Mouse (Mus musculus) forebrain, embryonic 12.5 days (tissue): ENCODE results near the gene Gm11084. TPM values are rescaled to one million over a fixed set of nuclear protein-coding genes. Genes with fewer than 3 reads are reported as not detected.
"Not testable (repeated sequence)": the region's sequence is repeated elsewhere in the genome, so short reads cannot be mapped to it uniquely, and the experiment has no call there.

Source experiments
- ATAC-seq: fragments of 200-750 bp; cut with Nextera tagmentation; 2 replicates; pipeline ENCODE4 v1.8.0; 2017; ENCODE audit warnings: moderate TSS enrichment; ENCODE audit not compliant: low FRiP score
- H3K27ac ChIP-seq: fragments of 300-500 bp; sonication (generic); 2 replicates; pipeline ENCODE4 v1.5.1; 2016; ENCODE audit warnings: mild to moderate bottlenecking
- H3K27me3 ChIP-seq: fragments of 300-500 bp; sonication (generic); 2 replicates; pipeline ENCODE4 v1.6.1; 2016; ENCODE audit warnings: mild to moderate bottlenecking
- H3K36me3 ChIP-seq: fragments of 300-500 bp; sonication (generic); replicated peaks from 2 replicates; pipeline ENCODE4 v1.6.1; 2016; ENCODE audit warnings: mild to moderate bottlenecking
- H3K4me1 ChIP-seq: fragments of 300-500 bp; sonication (generic); 2 replicates; pipeline ENCODE4 v1.6.1; 2016
- H3K4me2 ChIP-seq: fragments of 300-500 bp; sonication (generic); 2 replicates; pipeline ENCODE4 v1.6.1; 2016; ENCODE audit warnings: mild to moderate bottlenecking, moderate library complexity
- H3K4me3 ChIP-seq: fragments of 300-500 bp; sonication (generic); replicated peaks from 2 replicates; pipeline ENCODE4 v1.5.1; 2016; ENCODE audit warnings: mild to moderate bottlenecking
- H3K9ac ChIP-seq: fragments of 300-500 bp; sonication (generic); 2 replicates; pipeline ENCODE4 v1.6.1; 2016; ENCODE audit warnings: mild to moderate bottlenecking
- H3K9me3 ChIP-seq: fragments of 300-500 bp; sonication (generic); 2 replicates; pipeline ENCODE4 v1.6.1; 2016
- WGBS: fragments of 180-500 bp; shearing (Covaris S2); methylation state at CpG from one replicate; pipeline ENCODE4 v1.1.7; 2016; 5-methylcytosine and 5-hydroxymethylcytosine counted together
- polyA plus RNA-seq: library from polyadenylated mRNA; unstranded; fragments of >200 nt; fragmentation: Nextera tagmentation; extraction: Ambion mirVana; gene quantifications from 2 replicates; pipeline ENCODE4 v1.2.1, GENCODE M21; 2016

The Gm11084 gene
- polyA plus RNA-seq, 1 experiment from 2014 or later: not detected

DNA sequence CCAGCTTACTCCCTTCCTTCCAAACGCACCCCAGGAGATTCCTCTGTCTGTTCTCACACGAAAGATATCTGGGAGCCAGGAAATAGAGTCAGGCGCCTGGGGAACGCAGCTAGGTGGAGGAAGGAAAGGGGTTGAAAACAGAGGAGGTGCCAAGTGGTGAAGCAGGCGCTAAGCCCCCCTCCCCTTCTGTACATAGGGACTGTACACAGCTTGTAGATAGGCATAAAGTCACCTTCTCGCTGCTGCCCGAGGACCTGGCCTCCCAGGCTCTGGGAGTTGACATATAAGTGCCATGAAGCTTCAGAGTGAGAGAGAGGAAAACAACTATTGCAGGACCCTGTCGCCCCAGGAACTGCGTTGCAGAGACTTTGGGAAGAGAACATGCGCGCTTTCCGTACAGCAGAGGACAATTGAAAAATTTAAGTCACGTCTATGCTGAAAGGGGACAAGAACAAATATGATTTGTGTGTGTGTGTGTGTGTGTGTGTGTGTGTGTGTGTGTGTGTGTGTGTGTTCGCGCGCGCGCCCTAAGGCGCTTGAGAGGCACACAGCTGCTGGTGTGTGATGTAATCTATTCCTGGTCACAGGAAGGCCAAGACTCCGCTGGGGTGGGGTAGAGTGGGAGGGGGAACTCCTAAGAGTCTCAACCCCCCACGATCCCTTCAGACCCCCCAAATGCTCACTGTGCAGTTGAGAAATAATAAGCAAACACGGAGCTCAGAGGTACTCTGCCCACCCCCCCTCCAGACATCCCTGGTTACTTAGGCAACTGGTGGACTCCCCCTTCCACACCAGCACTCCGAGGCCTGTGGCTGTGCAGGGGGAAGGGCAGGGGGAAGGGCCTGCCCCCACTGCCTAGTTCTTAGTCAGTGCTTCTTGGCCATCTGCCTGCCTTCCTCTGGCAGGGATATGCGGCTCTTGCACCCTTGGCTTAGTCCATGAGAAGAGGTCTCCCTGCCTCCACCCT, 17.5 kb upstream of the Gm11084 start:
- 47% methylated on average over 24 of the region's 24 CpGs for WGBS
- Histone ChIP-seq H3K9ac (no peak overlapping the region), H3K27me3 (no peaks in the 10 kb centered on the region), H3K27ac (peak overlapping the region; percentile 68), H3K4me2 (peak overlapping the region; percentile 32), H3K4me1 (peaks cover 24% of the 10 kb centered on the region), H3K9me3 (no peaks in the 10 kb centered on the region), H3K36me3 (no peaks in the 10 kb centered on the region), H3K4me3 (no peak overlapping the region)
- peak; percentile 65; the same call in 1 of the 2 replicates for ATAC-seq

DNA sequence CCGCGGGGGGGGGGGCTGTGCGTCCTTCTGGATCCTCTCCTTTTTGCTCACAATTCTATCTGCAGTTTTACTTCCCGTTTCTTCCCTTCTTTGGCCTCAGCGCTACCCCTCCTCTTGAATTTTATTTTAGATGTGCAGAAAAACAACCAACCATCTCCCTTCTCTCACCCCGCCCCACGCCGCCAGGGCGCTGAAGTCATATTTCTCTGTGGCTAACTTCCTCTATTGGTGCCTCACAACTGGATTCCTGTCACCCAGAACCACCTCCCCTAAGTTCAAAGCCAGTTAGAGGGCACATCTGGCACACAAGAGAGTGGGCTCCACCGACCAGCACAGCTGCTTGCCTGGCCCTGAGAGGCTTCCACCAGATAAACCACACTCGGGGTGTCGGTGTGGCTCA, 16.5 kb upstream of the Gm11084 start:
- Histone ChIP-seq H3K9ac (no peak overlapping the region), H3K4me3 (no peak overlapping the region), H3K36me3 (no peaks in the 10 kb centered on the region), H3K9me3 (no peaks in the 10 kb centered on the region), H3K4me1 (peaks cover 24% of the 10 kb centered on the region), H3K27me3 (no peaks in the 10 kb centered on the region), H3K4me2 (no peak overlapping the region), H3K27ac (no peak overlapping the region)
- WGBS: 58% methylated on average over 12 of the region's 12 CpGs
- no peak for ATAC-seq

DNA sequence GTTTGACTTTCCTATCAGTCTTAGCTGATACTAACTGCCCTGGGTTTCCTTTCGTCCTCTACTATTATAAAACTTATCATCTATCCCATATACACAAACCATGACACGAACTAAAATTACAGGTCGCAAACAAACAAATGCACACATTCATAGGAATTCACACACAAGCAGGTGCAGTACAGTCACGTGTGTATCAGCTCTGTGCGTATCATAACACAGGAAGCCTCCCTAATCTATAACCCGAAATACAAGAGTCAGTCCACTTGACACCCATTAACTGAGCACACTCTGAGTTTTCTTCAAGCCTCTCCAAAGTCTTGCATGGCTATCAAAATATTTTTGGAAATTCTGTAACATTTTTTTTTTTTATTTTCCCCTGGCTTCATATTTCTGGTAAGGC, 15.9 kb upstream of the Gm11084 start:
- ATAC-seq: no peak
- H3K36me3 ChIP-seq: no peaks in the 10 kb centered on the region
- H3K4me1 ChIP-seq: peaks cover 24% of the 10 kb centered on the region
- H3K27me3 ChIP-seq: no peaks in the 10 kb centered on the region
- no peak overlapping the region for H3K4me2 ChIP-seq
- no peak overlapping the region for H3K9ac ChIP-seq
- 93% methylated on average over 6 of the region's 6 CpGs for WGBS
- no peaks in the 10 kb centered on the region for H3K9me3 ChIP-seq
- no peak overlapping the region for H3K4me3 ChIP-seq
- H3K27ac ChIP-seq: no peak overlapping the region

DNA sequence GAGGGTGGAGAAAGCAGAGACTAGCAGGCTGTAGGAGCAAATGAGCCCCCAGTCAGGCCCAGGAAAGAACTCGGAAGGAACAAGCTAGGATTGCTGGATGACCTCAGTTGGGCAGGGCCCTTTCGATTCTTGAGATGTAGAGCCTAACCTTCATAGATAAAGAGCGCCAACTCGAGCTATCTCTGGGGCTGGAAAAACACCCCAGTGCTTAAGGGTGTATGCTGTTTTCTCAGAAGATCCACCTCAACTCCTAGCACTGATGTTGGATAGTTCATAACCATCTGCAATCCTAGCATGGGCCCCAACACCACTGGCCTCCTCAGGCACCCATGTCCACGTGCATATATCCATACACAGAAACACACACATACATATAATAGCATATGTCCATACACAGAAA, 15.5 kb upstream of the Gm11084 start:
- no peak for ATAC-seq
- H3K27ac ChIP-seq: no peak overlapping the region
- 90% methylated on average over 5 of the region's 5 CpGs for WGBS
- no peak overlapping the region for H3K9ac ChIP-seq
- no peak overlapping the region for H3K4me3 ChIP-seq
- H3K27me3 ChIP-seq: no peaks in the 10 kb centered on the region
- H3K36me3 ChIP-seq: no peaks in the 10 kb centered on the region
- H3K4me1 ChIP-seq: peaks cover 24% of the 10 kb centered on the region
- H3K4me2 ChIP-seq: no peak overlapping the region
- H3K9me3 ChIP-seq: no peaks in the 10 kb centered on the region

DNA sequence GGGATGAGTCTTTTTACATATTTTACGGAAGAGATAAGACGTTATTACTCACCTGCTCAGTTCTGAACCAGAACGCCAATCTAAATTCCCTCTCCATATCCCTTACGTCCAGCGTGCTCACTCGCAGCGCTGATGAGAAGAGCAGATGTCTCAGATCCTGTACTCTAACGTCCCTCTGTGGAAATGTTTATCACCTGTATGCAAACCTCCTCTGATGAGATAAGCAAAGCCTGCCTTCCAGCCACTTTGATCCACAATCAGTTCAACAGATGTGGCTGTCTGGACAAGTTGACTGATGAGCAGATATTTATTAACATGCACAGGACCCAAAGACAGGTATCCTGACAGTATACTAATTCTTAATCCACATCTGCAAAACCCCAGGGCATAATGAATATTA, 13.7 kb upstream of the Gm11084 start:
- ATAC-seq: no peak
- no peak overlapping the region for H3K27ac ChIP-seq
- H3K4me2 ChIP-seq: no peak overlapping the region
- 86% methylated on average over 8 of the region's 8 CpGs for WGBS
- no peaks in the 10 kb centered on the region for H3K36me3 ChIP-seq
- H3K4me1 ChIP-seq: peaks cover 29% of the 10 kb centered on the region
- H3K9me3 ChIP-seq: no peaks in the 10 kb centered on the region
- no peaks in the 10 kb centered on the region for H3K27me3 ChIP-seq
- no peak overlapping the region for H3K9ac ChIP-seq
- no peak overlapping the region for H3K4me3 ChIP-seq

DNA sequence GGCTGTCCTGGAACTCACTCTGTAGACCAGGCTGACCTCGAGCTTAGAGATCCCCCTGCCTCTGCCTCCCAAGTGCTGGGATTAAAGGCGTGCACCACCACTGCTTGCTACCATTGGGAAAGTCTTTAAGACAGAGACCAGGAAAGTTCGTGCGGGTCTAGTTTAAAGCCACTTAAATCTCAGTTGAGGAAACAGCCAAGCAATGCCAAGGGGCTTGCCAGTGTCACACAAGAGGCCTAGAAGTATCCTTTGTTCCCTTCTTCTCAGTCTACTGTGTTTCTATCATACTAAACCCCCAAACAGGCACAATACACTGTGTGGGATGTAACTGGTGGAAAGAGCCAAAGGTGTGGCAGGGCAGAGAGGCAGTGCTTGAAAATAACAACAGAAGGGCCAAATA, 11.1 kb upstream of the Gm11084 start:
- no peak for ATAC-seq
- WGBS: 95% methylated on average over 4 of the region's 4 CpGs
- no peaks in the 10 kb centered on the region for H3K36me3 ChIP-seq
- no peak overlapping the region for H3K9ac ChIP-seq
- H3K9me3 ChIP-seq: no peaks in the 10 kb centered on the region
- H3K27ac ChIP-seq: no peak overlapping the region
- no peak overlapping the region for H3K4me2 ChIP-seq
- peaks cover 10% of the 10 kb centered on the region for H3K4me1 ChIP-seq
- H3K4me3 ChIP-seq: no peak overlapping the region
- H3K27me3 ChIP-seq: no peaks in the 10 kb centered on the region

DNA sequence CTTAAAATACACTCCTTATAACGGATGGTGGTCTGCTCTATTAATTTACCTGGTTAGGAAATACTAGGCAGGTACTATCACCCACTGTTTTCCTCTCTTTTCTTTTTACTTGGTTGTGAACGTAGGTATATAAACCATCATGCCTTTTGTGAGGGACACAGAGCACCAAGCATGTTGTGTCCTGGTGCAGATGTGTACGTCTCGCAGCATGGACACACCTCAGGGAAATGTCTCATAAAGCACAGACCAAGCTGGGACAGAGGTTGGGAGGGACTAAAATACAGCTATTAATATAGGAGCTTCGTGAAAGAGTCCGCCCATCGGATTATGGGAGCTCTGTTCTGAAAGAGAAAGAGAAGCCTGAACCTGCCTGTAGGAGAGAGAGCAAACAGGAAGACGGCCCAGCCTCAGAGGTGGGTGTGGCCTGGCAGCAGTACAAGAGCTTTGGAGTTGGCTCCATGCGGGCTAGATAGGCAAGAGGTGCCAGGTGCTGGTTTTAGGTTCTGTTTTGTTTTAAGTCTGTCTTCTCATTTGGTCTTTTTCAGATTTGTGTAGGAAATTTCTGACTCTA, 10.4 kb upstream of the Gm11084 start:
- Histone ChIP-seq H3K27me3 (no peaks in the 10 kb centered on the region), H3K36me3 (no peaks in the 10 kb centered on the region), H3K27ac (no peak overlapping the region), H3K4me1 (peaks cover 10% of the 10 kb centered on the region), H3K4me2 (no peak overlapping the region), H3K9ac (no peak overlapping the region), H3K4me3 (no peak overlapping the region), H3K9me3 (no peaks in the 10 kb centered on the region)
- no peak for ATAC-seq
- 73% methylated on average over 9 of the region's 9 CpGs for WGBS

DNA sequence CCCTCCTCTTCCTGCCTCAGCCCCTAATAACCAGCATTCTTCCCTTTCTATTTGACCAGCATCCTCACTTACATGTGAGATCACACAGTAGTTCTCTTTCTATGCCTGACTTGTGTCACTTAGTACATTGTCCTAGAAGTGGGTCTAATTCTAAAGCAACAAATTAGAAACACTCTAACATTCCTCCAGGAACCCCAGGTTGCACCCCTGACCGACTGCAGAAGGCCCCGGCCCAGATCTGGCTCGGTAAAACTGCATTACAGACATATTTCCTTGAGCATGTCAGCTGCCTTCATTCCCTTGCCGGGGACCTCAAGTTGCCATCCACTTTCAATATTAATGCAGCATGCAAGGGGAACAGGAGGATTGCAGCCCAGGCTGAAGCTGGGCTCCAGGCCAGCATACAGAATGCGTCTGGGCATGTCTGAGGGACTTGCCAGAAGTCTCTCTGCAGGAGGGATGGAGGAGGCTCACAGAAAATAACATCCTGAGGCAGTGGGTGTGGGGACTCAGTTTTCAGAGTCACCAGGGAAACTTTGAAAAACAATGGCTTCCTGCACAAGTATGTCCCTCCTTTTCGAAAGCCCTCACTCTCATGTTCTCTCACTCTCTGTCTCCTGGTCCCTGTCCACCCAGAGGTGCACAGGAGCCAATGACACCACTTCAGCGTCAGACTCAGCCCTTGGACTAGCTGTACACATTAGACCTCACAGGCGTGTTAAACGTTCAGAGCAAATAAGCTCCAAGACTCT, 9.0 kb upstream of the Gm11084 start:
- no peak overlapping the region for H3K4me2 ChIP-seq
- ATAC-seq: no peak

DNA sequence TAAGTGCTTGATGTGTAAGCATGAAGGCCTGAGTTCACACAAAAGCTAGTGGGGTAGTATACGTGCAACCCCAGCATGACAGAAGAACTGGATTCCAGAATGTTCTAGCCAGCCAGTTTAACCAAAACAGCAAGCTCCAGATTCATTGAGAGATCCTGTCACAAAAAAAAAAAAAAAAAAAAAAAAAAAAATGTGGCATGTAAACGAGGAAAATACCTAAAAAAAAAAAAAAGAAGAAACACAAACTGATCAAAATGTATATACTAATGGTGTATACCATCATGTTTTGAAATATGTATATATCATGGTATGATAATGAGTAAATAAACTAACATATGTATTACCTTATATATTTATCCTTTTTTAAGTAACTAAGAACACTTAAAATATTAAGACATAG, 7.6 kb upstream of the Gm11084 start:
- Histone ChIP-seq H3K4me2 (no peak overlapping the region), H3K36me3 (no peaks in the 10 kb centered on the region), H3K4me3 (no peak overlapping the region), H3K4me1 (peaks cover 10% of the 10 kb centered on the region), H3K27ac (no peak overlapping the region), H3K9ac (no peak overlapping the region), H3K9me3 (0 out of 2 replicates have a peak, but pooled peaks cover 5% of the 10 kb centered on the region), H3K27me3 (no peaks in the 10 kb centered on the region)
- WGBS: 58% methylated on average over 2 of the region's 2 CpGs
- ATAC-seq: no peak

More for the DNA sequence above, 9.0 kb upstream of the Gm11084 start:
- Histone ChIP-seq H3K4me3 (no peak overlapping the region), H3K9me3 (no peaks in the 10 kb centered on the region), H3K9ac (no peak overlapping the region), H3K27me3 (no peaks in the 10 kb centered on the region), H3K27ac (peak overlapping the region; percentile 76), H3K36me3 (no peaks in the 10 kb centered on the region), H3K4me1 (peaks cover 10% of the 10 kb centered on the region)
- 51% methylated on average over 9 of the region's 9 CpGs for WGBS

DNA sequence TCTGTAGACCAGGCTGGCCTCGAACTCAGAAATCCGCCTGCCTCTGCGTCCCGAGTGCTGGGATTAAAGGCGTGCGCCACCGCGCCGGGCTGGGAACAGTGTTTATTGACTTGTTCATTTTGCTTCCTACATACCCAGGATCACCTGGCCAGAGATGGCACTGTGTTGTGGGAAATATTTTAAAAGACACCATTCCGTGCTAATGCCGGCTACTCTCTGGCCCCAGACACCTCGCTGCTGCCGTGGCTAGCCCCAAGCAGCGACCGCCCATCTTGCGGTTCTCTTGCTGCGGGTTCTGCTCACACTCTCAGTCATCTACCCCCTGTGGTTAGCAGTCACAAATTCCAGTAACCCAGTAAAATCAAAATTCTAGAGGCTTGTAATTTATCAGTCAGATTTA, 6.0 kb upstream of the Gm11084 start:
- H3K27me3 ChIP-seq: no peaks in the 10 kb centered on the region
- no peak overlapping the region for H3K27ac ChIP-seq
- H3K4me2 ChIP-seq: no peak overlapping the region
- WGBS: 96% methylated on average over 17 of the region's 17 CpGs
- no peaks in the 10 kb centered on the region for H3K36me3 ChIP-seq
- peaks cover 10% of the 10 kb centered on the region for H3K4me1 ChIP-seq
- ATAC-seq: no peak
- H3K4me3 ChIP-seq: no peak overlapping the region
- 0 out of 2 replicates have a peak, but pooled peaks cover 6% of the 10 kb centered on the region for H3K9me3 ChIP-seq
- H3K9ac ChIP-seq: no peak overlapping the region

DNA sequence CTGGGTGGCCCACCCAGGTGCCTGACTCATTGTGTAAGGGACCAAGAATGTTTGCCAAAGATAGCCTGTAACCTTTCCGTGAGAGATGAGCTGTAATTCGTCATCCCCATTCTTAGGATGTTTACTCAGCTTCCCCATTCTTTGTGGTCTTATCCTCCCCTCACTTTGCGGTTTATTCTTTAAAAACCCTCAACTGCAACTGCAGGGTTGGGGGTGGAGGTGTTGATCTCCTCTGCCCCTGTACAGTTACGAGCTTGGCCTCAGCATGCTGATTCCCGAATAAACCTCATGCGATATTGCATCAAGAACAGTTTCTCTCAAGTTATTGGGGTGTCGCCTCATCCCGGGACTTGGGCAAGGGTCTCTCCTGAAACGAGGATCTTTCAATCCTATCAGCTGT, 2.4 kb upstream of the Gm11084 start:
- not testable (repeated sequence) for H3K9me3 ChIP-seq, H3K27ac ChIP-seq, H3K4me3 ChIP-seq, H3K9ac ChIP-seq, H3K4me1 ChIP-seq, ATAC-seq, H3K4me2 ChIP-seq, H3K27me3 ChIP-seq, H3K36me3 ChIP-seq
- 90% methylated on average over 9 of the region's 9 CpGs for WGBS

DNA sequence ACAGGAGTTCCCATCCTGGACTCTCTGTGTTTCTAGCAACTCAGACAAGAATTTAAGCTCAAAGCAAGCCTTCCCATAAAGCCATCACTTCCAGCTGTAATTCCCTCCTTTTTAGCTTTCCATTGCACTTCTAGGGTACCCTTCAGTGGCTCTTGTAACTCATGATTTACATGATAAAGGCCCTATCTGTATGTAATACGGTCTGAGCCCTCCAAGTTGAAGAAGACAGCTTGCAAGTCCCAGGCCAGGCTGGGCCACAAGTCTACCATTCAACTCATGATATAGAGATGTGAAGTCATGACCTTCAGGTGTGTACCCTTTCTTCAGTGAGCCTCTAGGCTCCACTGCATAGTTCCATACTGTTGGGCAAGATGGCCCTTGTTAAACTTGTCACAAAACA, 1.0 kb downstream of the Gm11084 start:
- Histone ChIP-seq H3K9me3 (0 out of 2 replicates have a peak, but pooled peaks cover 6% of the 10 kb centered on the region), H3K27ac (no peak overlapping the region), H3K4me3 (no peak overlapping the region), H3K36me3 (no peaks in the 10 kb centered on the region), H3K4me1 (peaks cover 6% of the 10 kb centered on the region; the same call in 1 of the 2 replicates), H3K9ac (no peak overlapping the region), H3K4me2 (no peak overlapping the region), H3K27me3 (no peaks in the 10 kb centered on the region)
- WGBS: 34% methylated on average over 1 of the region's 1 CpGs
- no peak for ATAC-seq
